Mouse (Mus musculus) heart, postnatal 36 days (tissue): ENCODE results near the gene Fam151b. TPM values are rescaled to one million over a fixed set of nuclear protein-coding genes. Genes with fewer than 3 reads are reported as not detected.
A peak's percentile ranks its signal among the peaks of the same experiment; 100 is the strongest.

Experiments
- DNase-seq, 2 experiments: peaks; one replicate each; pipeline ENCODE4 v3.0.0; 2021 to 2022
- intact Hi-C: fragments of 180-260 bp; cut with DNase I; formaldehyde crosslinking; loops from one replicate; pipeline ENCODE4 v1.15.1; 2025
- total RNA-seq, 2 experiments: library from RNA; stranded (reverse); gene quantifications; 2 replicates each; pipeline ENCODE4 v1.2.3; 2021

Gene Fam151b
- 1 to 10 TPM; 1.8 to 2.5 TPM for total RNA-seq

- intact Hi-C loops: loop anchor here (2.0 kb wide), 2 partner anchors 127 to 571 kb away; no protein-coding TSS in a partner anchor
- DNase-seq: peak; percentile 85 to 86
Measured at GRCm38 (mm10) chr13:92483852-92484463, at the start of gene Fam151b. Fam151b (minus strand) TSS chr13:92484015.

- intact Hi-C loops: loop anchor here (5.0 kb wide), 1 partner anchor 75 kb away; no protein-coding TSS in a partner anchor
- DNase-seq: no peak
Measured at GRCm38 (mm10) chr13:92532216-92532615, 48.4 kb upstream of the Fam151b start.

GRCm38 (mm10) chr13:92531237-92531636 is 47.4 kb upstream of the Fam151b start:
- intact Hi-C loops: loop anchor here (2.0 to 5.0 kb wide), 2 partner anchors 76 to 662 kb away; partner anchors contain the start of gene Tent2
- DNase-seq: no peak

DNA sequence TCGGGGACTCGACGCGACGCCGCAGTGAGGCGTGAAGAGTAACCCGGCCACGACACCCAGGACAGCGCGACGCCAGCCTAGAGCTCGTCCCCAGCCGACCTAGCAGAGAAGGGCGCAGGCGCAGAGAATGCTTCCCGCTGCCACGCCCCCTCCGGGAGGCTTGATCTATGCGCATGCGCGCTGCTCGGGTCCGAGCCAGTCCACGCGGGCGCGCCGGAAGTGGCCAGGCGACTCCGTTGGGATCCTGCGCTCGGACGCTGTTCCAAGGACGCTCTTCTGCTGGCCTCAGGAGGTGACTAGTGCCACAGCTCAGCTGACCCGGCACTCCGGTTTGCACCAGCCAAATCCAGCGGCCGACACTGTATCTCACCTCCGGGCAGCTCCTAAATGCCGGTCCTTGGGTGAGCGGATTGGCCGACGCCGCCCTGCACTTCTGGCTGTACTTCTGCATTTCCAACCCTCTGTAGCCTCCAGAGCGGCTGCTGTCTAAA is 47.0 kb upstream of the Fam151b start, which contains the start of gene Zfyve16:
Gene Zfyve16, minus strand, starts transcription at position 148 of the 491 bp plus-strand sequence.
- intact Hi-C loops: loop anchor here (2.0 to 5.0 kb wide), 2 partner anchors 77 to 662 kb away; partner anchors contain the start of gene Tent2
- peak; percentile 99 to 100 for DNase-seq

- intact Hi-C loops: loop anchor here (2.0 to 5.0 kb wide), 2 partner anchors 77 to 663 kb away; partner anchors contain the start of gene Tent2
- no peak for DNase-seq
Measured at GRCm38 (mm10) chr13:92529828-92530720, 46.3 kb upstream of the Fam151b start.

- intact Hi-C loops: no loop called here
- DNase-seq: no peak
Measured at GRCm38 (mm10) chr13:92523178-92523813, 39.5 kb upstream of the Fam151b start.

DNA sequence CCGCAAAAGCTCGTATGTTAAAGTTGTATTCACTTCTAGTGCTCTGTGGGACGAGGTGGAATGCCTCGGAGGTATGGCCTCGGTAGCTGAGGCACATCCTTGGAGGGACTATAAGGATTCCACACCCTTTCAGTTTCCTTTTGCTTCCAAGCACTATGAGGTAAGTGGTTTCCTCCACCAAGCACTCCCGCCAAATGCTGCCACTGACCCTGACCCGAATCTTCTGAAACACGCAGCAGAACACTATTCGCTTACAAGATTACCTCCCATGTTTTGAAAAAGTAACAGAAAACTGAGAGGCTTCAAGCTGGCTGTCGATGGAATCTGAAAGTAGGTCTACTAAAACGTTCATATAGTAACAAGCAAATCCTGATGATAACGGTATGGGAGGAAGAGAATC is 21.1 kb upstream of the Fam151b start:
- intact Hi-C loops: no loop called here
- DNase-seq: no peak

- DNase-seq: no peak
- intact Hi-C loops: no loop called here
Measured at GRCm38 (mm10) chr13:92491923-92492322, 8.1 kb upstream of the Fam151b start.

DNA sequence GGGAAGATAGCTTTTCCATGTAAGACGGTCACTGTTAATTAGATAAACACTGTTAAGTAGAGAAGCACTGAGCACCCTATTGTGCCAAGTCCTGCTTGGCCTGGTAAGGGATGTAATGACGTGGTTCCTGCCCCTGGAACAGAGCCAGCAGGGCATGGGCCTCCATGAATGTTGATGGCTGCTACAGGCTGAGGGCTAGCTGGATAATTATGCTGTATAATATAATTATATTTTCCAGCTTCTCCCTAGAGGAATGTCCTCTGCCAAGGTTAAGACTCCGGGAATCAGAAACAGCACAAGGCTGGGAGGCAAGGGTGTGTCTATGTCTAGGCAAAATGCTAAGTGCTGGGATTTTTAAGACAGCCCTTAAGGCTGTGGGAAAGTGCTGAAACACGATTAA is 7.0 kb upstream of the Fam151b start:
- DNase-seq: no peak
- intact Hi-C loops: no loop called here

GRCm38 (mm10) chr13:92483348-92483747 is 467 bp downstream of the Fam151b start:
- intact Hi-C loops: loop anchor here (2.0 kb wide), 2 partner anchors 127 to 571 kb away; no protein-coding TSS in a partner anchor

DNA sequence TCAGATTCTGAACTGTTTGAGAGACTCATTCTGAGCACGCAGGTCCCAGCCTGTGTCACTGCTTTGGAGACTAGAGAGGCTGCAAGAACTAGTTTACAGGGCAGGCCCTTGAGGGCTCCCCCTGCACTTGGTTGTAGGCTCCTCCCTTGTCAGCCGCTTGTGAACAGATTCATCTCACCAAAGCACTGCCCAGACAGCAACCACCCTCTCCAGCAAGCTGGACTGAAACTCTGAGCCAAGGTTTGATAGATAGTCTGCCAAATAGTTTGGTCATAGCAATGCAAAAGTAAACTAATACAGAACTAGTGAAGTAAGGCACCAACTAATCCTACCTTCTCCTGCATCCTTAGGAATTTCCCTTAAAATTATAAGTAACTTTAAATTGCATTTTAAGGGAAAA is 13.7 kb downstream of the Fam151b start:
- intact Hi-C loops: no loop called here
- no peak for DNase-seq

More at GRCm38 (mm10) chr13:92483348-92483747, 467 bp downstream of the Fam151b start:
- DNase-seq: peak; percentile 35 to 36

- no peak for DNase-seq
- intact Hi-C loops: no loop called here
Measured at GRCm38 (mm10) chr13:92469381-92469780, 14.4 kb downstream of the Fam151b start.

DNA sequence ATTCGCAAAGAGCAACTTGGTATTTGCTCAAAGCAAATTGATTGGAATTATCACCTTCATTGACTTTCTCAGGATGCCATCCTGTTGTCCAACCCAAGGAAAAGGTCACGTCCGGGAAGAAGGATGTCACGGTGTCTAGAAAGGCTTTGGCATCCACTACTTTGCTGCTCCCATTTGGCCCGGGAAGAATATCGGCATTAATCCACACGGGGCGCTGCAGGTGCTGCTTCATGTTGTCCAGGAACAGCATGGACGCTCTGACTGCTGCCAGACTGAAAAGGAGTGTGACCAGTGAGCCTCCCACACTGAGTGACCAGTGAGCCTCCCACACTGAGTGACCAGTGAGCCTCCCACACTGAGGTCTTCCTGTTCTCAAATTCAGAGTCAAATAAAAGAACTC is 15.9 kb downstream of the Fam151b start:
- no peak for DNase-seq
- intact Hi-C loops: no loop called here

- intact Hi-C loops: no loop called here
Measured at GRCm38 (mm10) chr13:92464698-92465097, 19.1 kb downstream of the Fam151b start.

GRCm38 (mm10) chr13:92446872-92447271 is 36.9 kb downstream of the Fam151b start:
- DNase-seq: no peak
- intact Hi-C loops: no loop called here

More at GRCm38 (mm10) chr13:92464698-92465097, 19.1 kb downstream of the Fam151b start:
- no peak for DNase-seq

DNA sequence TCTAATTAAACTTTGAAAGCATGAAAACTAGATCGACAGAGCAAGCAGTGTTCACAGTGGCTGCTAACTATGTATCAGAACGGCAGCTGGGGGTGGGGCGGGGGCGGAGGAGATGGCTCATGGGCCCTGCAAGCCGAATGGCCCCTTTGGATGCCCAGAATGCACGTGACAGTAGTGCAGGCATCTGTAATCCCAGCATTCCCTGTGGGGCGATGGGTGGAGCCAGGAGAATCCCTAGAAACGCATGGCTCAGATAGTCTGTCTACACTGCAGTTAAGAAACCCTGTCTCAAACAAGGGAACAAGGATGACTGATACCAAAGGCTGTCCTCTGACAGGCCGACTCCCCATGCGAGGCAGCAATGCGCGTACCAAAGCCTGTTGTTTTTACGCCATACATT is 43.5 kb downstream of the Fam151b start:
- intact Hi-C loops: no loop called here
- DNase-seq: no peak

DNA sequence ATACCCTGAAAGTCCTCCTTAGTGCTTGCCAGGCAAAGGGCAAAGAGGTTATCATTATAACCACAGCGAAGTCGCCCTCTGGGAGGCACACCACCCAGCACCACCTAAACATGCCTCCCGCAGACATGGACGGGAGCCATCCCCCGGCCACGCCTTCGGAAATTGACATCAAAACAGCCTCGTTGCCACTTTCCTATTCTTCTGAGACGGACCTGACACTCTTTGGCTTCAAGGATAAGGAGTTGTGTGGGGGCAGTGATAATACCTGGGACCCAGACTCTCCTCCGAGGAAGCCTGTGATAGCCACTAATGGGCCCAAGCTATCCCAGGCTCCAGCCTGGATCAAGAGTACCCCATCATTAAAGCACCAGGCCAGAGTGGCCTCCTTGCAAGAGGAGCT is 45.2 kb downstream of the Fam151b start:
- DNase-seq: no peak
- intact Hi-C loops: no loop called here

- no peak for DNase-seq
- intact Hi-C loops: no loop called here
Measured at GRCm38 (mm10) chr13:92427351-92427855, 56.4 kb downstream of the Fam151b start.

DNA sequence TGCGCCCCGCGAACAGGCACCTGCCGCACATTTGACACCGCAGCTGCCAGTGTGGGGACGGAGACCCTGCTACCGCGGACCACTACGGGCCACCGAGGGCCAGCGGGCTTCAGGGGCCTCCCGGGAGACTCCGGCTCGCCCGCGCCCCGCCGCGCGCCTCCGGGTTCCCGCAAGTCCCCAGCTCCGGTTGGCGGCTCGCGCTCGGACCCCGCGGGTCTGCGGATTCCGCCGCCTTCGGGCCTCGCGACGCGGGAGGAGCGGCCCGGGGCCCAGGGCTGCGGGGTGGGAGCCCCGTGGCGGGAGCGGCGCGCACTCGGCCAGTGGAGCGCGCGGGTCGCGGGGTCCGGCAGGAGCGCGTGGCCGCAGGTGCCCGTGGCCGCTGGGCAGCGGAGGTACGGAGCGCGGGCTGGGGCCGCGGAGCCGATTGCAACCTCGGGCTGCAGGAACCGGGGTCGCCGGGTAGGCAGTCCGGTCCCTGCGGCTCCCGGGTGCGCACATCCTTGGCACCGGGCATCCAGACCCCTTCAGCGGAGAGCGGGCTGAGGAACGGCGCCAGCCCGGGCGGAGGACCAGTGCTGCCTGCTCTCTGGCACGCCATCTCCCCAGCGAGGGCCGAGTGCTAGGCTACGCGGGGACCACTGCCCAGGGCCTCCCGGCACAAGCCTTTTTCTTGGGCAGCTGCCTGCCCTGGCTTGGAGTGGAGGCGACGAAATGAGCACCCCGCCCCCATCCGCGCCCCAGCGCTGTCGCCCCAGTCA is 57.3 kb downstream of the Fam151b start:
- intact Hi-C loops: no loop called here
- no peak for DNase-seq
